Mouse (Mus musculus): ENCODE data around the gene Fbrsl1. TPM values are rescaled to one million over a fixed set of nuclear protein-coding genes. Genes with fewer than 3 reads are reported as not detected.

Fbrsl1 gene
- 38.1 TPM for polyA plus RNA-seq (2015; fragmentation: Illumina TruSeq; extraction: RNeasy Lipid Tissue Mini Kit (QIAGEN cat#74804); ENCODE audit: low read depth, low replicate concordance)

GRCm38 (mm10) chr5:110448436-110449134, at the start of gene Fbrsl1:
TSS of gene Fbrsl1 (minus strand) at chr5:110448503.

GRCm38 (mm10) chr5:110344524-110344923, 103.8 kb downstream of the Fbrsl1 start, which contains the start of gene Lrcol1:
TSS of gene Lrcol1 (plus strand) at chr5:110344730.

GRCm38 (mm10) chr5:110342648-110343284, 105.5 kb downstream of the Fbrsl1 start, which contains the start of gene P2rx2:
TSS of gene P2rx2 (minus strand) at chr5:110343212.

Other genes starting within 250 kb of the Fbrsl1 start
- gene Ankle2, start 217.5 kb downstream of the Fbrsl1 start, polyA plus RNA-seq (2015; fragmentation: Illumina TruSeq; extraction: RNeasy Lipid Tissue Mini Kit (QIAGEN cat#74804); ENCODE audit: low read depth, low replicate concordance): 21.4 TPM
- gene Pgam5, start 178.6 kb downstream of the Fbrsl1 start, polyA plus RNA-seq (2015; fragmentation: Illumina TruSeq; extraction: RNeasy Lipid Tissue Mini Kit (QIAGEN cat#74804); ENCODE audit: low read depth, low replicate concordance): 71.7 TPM
- 11.1 TPM for gene Pxmp2, start 162.3 kb downstream of the Fbrsl1 start, polyA plus RNA-seq (2015; fragmentation: Illumina TruSeq; extraction: RNeasy Lipid Tissue Mini Kit (QIAGEN cat#74804); ENCODE audit: low read depth, low replicate concordance)
- 0.88 TPM for gene Pole, start 162.2 kb downstream of the Fbrsl1 start, polyA plus RNA-seq (2015; fragmentation: Illumina TruSeq; extraction: RNeasy Lipid Tissue Mini Kit (QIAGEN cat#74804); ENCODE audit: low read depth, low replicate concordance)
- 0.25 TPM for gene P2rx2, start 105.3 kb downstream of the Fbrsl1 start, polyA plus RNA-seq (2015; fragmentation: Illumina TruSeq; extraction: RNeasy Lipid Tissue Mini Kit (QIAGEN cat#74804); ENCODE audit: low read depth, low replicate concordance)
- gene Lrcol1, start 103.8 kb downstream of the Fbrsl1 start, polyA plus RNA-seq (2015; fragmentation: Illumina TruSeq; extraction: RNeasy Lipid Tissue Mini Kit (QIAGEN cat#74804); ENCODE audit: low read depth, low replicate concordance): not detected
- 94.1 TPM for gene Galnt9, start 95.9 kb upstream of the Fbrsl1 start, polyA plus RNA-seq (2015; fragmentation: Illumina TruSeq; extraction: RNeasy Lipid Tissue Mini Kit (QIAGEN cat#74804); ENCODE audit: low read depth, low replicate concordance)
- gene Noc4l, start 204.9 kb upstream of the Fbrsl1 start, polyA plus RNA-seq (2015; fragmentation: Illumina TruSeq; extraction: RNeasy Lipid Tissue Mini Kit (QIAGEN cat#74804); ENCODE audit: low read depth, low replicate concordance): 21.3 TPM
- 17.8 TPM for gene Ddx51, start 204.9 kb upstream of the Fbrsl1 start, polyA plus RNA-seq (2015; fragmentation: Illumina TruSeq; extraction: RNeasy Lipid Tissue Mini Kit (QIAGEN cat#74804); ENCODE audit: low read depth, low replicate concordance)

Measured in brain, adult 10 weeks (tissue).